In the genomic region with DNA sequence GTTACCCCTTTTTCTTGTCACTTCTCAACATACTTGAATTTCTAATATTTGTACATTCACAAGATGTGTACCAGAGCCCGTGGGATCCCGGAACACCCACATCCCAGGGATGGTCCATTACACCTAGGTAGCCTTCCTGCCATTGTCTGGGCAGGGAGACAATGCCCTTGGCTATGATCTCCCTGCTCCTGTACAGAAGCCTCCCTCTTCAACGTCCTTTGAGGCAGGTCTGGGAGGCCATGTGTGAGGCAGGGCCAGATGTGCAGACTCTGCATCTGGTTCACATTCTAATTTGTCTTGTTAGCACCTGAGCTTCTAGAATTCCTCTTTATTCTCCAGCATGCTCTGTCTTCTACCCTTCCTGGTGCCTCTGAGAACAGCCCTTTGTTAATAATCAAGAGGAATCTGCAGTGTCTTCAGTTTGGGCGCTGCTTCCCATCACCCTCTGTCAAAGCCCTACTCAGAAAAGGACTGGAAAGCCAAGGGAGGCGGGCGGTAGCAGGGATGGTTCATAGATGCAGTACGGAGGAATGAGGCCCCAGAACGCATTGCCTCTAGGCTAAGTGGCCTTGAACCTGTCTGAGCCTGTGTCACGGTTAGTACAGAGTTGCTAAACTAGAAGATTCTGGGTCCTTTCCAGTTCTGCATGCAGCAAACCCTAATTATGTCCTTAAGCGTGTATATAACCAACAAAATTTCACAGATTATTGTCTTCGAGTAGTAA, we compare ENCODE assay signal across 18 mouse cellular contexts. TPM values are rescaled to one million over a fixed set of nuclear protein-coding genes. Genes with fewer than 3 reads are reported as not detected.
DNase-seq lines count a peak whose midpoint lies in the region; ATAC-seq and TF ChIP-seq lines count a peak whose summit lies in the region.
"Had no signal": no experiment of that assay in that cellular context is flagged by ENCODE, and none has a peak within 500 bp of the region (broad histone marks: within the 10 kb centered on the region; RNA-seq: fewer than 3 reads in every experiment).

No protein-coding gene starts in this region.

- DNase-seq in kidney, postnatal 10 days: peak; percentile 3
- no peak for DNase-seq in kidney, postnatal 36 days
- peak; percentile 17 for DNase-seq in lung, embryonic 14.5 days
- DNase-seq in lung, postnatal 10 days: no peak
- peak; percentile 3 to 8 for DNase-seq in spleen, postnatal 10 days (ENCODE audit: low spot score in 2 of 2)
- no peak for DNase-seq in spleen, adult 18-20 months

- no peak overlapping the region for H3K27ac ChIP-seq in lung, embryonic 14.5 days (ENCODE audit: low read depth)
- H3K27ac ChIP-seq in neural tube, embryonic 15.5 days (replicated peaks): no peak overlapping the region
- H3K27ac ChIP-seq: forebrain, embryonic 13.5 days; heart, embryonic 13.5 days; hindbrain, embryonic 15.5 days; intestine, embryonic 15.5 days; liver, embryonic 12.5 days; stomach, embryonic 15.5 days had no signal

- peaks cover 25% of the 10 kb centered on the region for H3K27me3 ChIP-seq in lung, embryonic 14.5 days (ENCODE audit: insufficient read depth, low read length)
- peaks cover 23% of the 10 kb centered on the region for H3K27me3 ChIP-seq in neural tube, embryonic 15.5 days (replicated peaks)

- no peaks in the 10 kb centered on the region for H3K9me3 ChIP-seq in lung, embryonic 14.5 days (ENCODE audit: low read depth, low read length)
- H3K9me3 ChIP-seq in neural tube, embryonic 15.5 days (replicated peaks): no peaks in the 10 kb centered on the region
- H3K9me3 ChIP-seq: forebrain, embryonic 13.5 days; heart, embryonic 13.5 days; hindbrain, embryonic 15.5 days; intestine, embryonic 15.5 days; liver, embryonic 12.5 days; stomach, embryonic 15.5 days had no signal

- H3K4me1 ChIP-seq in lung, embryonic 14.5 days (ENCODE audit: insufficient read depth): no peaks in the 10 kb centered on the region; the same call in 1 of the 2 replicates
- H3K4me1 ChIP-seq in neural tube, embryonic 15.5 days: peaks cover 19% of the 10 kb centered on the region; the same call in 1 of the 2 replicates
- H3K4me1 ChIP-seq: liver, embryonic 12.5 days had no signal

- H3K4me3 ChIP-seq in lung, embryonic 14.5 days (ENCODE audit: low read depth, low read length): no peak overlapping the region
- no peak overlapping the region for H3K4me3 ChIP-seq in neural tube, embryonic 15.5 days (replicated peaks)
- H3K4me3 ChIP-seq: erythroblast, embryonic 14.5 days; forebrain, embryonic 13.5 days; heart, embryonic 13.5 days; hindbrain, embryonic 15.5 days; intestine, embryonic 15.5 days; liver, embryonic 12.5 days; stomach, embryonic 15.5 days had no signal

- no peak overlapping the region for H3K9ac ChIP-seq in lung, embryonic 14.5 days
- H3K9ac ChIP-seq in neural tube, embryonic 15.5 days (replicated peaks): no peak overlapping the region
- H3K9ac ChIP-seq: forebrain, embryonic 13.5 days; heart, embryonic 13.5 days; hindbrain, embryonic 15.5 days; intestine, embryonic 15.5 days; liver, embryonic 12.5 days; stomach, embryonic 15.5 days had no signal

- H3K4me2 ChIP-seq in lung, embryonic 14.5 days: no peak overlapping the region
- H3K4me2 ChIP-seq in neural tube, embryonic 15.5 days: no peak overlapping the region
- H3K4me2 ChIP-seq: forebrain, embryonic 13.5 days; heart, embryonic 13.5 days; hindbrain, embryonic 15.5 days; intestine, embryonic 15.5 days; liver, embryonic 12.5 days; stomach, embryonic 15.5 days had no signal

- H3K36me3 ChIP-seq in lung, embryonic 14.5 days (ENCODE audit: insufficient read depth): no peaks in the 10 kb centered on the region
- no peaks in the 10 kb centered on the region for H3K36me3 ChIP-seq in neural tube, embryonic 15.5 days
- H3K36me3 ChIP-seq: heart, embryonic 13.5 days; hindbrain, embryonic 15.5 days; intestine, embryonic 15.5 days; liver, embryonic 12.5 days; stomach, embryonic 15.5 days had no signal

- 65% methylated on average over 11 of the region's 11 CpGs for WGBS in lung, embryonic 14.5 days
- WGBS in neural tube, embryonic 15.5 days: 81% methylated on average over 11 of the region's 11 CpGs

- no peak for TF ChIP-seq CTCF in lung, embryonic 14.5 days (IDR thresholded peaks at IDR 0.05; ENCODE audit: low read depth)

- no peak for ATAC-seq in lung, embryonic 14.5 days (ENCODE audit: insufficient read depth)
- ATAC-seq in neural tube, embryonic 15.5 days (ENCODE audit: low FRiP score): no peak
- ATAC-seq: intestine, embryonic 15.5 days; liver, embryonic 12.5 days had no signal

RNA-seq across cellular contexts. Expression of a gene that starts 1.6 kb away (rescaled TPM):
- 55.8 and 57.3 TPM in 2 replicates for polyA plus RNA-seq in lung, embryonic 14.5 days (2014; fragmentation: Nextera tagmentation; extraction: Ambion mirVana)
- polyA plus RNA-seq in neural tube, embryonic 15.5 days (2015; fragmentation: Nextera tagmentation; extraction: Ambion mirVana): 9.5 and 15.1 TPM in 2 replicates
- polyA plus RNA-seq: erythroblast, embryonic 14.5 days had no signal

RNA-seq across cellular contexts. Expression of a gene that starts 39.3 kb away (rescaled TPM):
- polyA plus RNA-seq in lung, embryonic 14.5 days (2014; fragmentation: Nextera tagmentation; extraction: Ambion mirVana): not detected in 2 replicates
- polyA plus RNA-seq in neural tube, embryonic 15.5 days (2015; fragmentation: Nextera tagmentation; extraction: Ambion mirVana): not detected in 2 replicates
- polyA plus RNA-seq: erythroblast, embryonic 14.5 days; forebrain, embryonic 13.5 days; frontal cortex, adult 2 months; heart, embryonic 13.5 days; hindbrain, embryonic 15.5 days; liver, embryonic 12.5 days; lung, adult 2 months; midbrain, postnatal 0 days; small intestine, adult 2 months; stomach, embryonic 15.5 days had no signal

RNA-seq across cellular contexts. Expression of a gene that starts 39.4 kb away (rescaled TPM):
- polyA plus RNA-seq in lung, embryonic 14.5 days (2014; fragmentation: Nextera tagmentation; extraction: Ambion mirVana): 31.2 and 32.8 TPM in 2 replicates
- polyA plus RNA-seq in neural tube, embryonic 15.5 days (2015; fragmentation: Nextera tagmentation; extraction: Ambion mirVana): 141 and 148 TPM in 2 replicates

Comparison
In these comparisons a context has a peak if more than half of its experiments do, and no peak if none do; other contexts are left out.
1. DNase-seq: peak in kidney, postnatal 10 days (single experiment), lung, embryonic 14.5 days (single experiment) and spleen, postnatal 10 days (2 of 2); none in kidney, postnatal 36 days (0 of 2), lung, postnatal 10 days (single experiment) and spleen, adult 18-20 months (0 of 2).